Mouse (Mus musculus): ENCODE measurements around the gene Lonrf2. TPM values are rescaled to one million over a fixed set of nuclear protein-coding genes. Genes with fewer than 3 reads are reported as not detected.

Lonrf2 gene
- total and polyA plus RNA-seq, 3 experiments, result not detected

DNA sequence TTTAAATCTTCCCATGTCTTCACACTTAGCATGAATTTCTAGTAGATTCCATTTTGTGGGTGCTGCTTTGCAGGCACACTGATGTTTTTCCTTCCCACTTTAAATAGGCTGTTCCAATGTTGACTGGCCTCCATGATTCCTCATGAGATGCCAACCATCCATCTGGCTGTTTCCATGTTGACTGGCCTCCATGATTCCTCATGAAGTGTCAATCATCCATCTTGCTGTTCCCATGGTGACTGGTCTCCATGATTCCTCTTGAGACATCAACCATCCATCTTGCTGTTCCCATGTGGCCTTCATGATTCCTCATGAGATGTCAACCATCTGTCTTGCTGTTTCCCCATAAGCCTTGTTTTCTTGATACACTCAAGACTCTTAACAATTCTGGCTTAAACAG is 16.8 kb downstream of the Lonrf2 start:
- H3K9me3 ChIP-seq (replicated peaks; ENCODE audit: low read length), result no peaks in the 10 kb centered on the region
- no peak overlapping the region for H3K27ac ChIP-seq (ENCODE audit: insufficient read depth, low read depth)
- H3K4me2 ChIP-seq (ENCODE audit: insufficient read depth, low read depth, poor library complexity, severe bottlenecking), result no peak overlapping the region
- no peaks in the 10 kb centered on the region for H3K79me2 ChIP-seq (replicated peaks; ENCODE audit: control insufficient read depth, extremely low read depth, insufficient read depth, poor library complexity, severe bottlenecking)
- no peak for TF ChIP-seq KAT2A (IDR thresholded peaks at IDR 0.05; ENCODE audit: insufficient replicate concordance, low read length)
- no peak for TF ChIP-seq PAX5 (IDR thresholded peaks at IDR 0.05; ENCODE audit: low read length)
- TF ChIP-seq TBP (conservative IDR thresholded peaks at IDR 0.05; ENCODE audit: low read depth, low read length), result no peak
- TF ChIP-seq USF2 (conservative IDR thresholded peaks at IDR 0.05; ENCODE audit: low read depth, low read length), result no peak
- TF ChIP-seq NRF1 (IDR thresholded peaks at IDR 0.05; ENCODE audit: low read depth, low read length), result no peak
- no peak for TF ChIP-seq USF1 (IDR thresholded peaks at IDR 0.05; ENCODE audit: low read depth, low read length)
- no peak for TF ChIP-seq SIN3A (IDR thresholded peaks at IDR 0.05; ENCODE audit: low read length)
- TF ChIP-seq JUN (IDR thresholded peaks at IDR 0.05; ENCODE audit: insufficient read depth, low read depth, low read length), result no peak
- TF ChIP-seq MAX (IDR thresholded peaks at IDR 0.05; ENCODE audit: low read length), result no peak
- no peak for TF ChIP-seq CHD2 (IDR thresholded peaks at IDR 0.05; ENCODE audit: low read length)
- TF ChIP-seq ELF1 (IDR thresholded peaks at IDR 0.05; ENCODE audit: low read depth, low read length), result no peak
- no peak for TF ChIP-seq MAZ (IDR thresholded peaks at IDR 0.05; ENCODE audit: low read depth, low read length)
- no peak for TF ChIP-seq RCOR1 (conservative IDR thresholded peaks at IDR 0.05; ENCODE audit: low read depth, low read length)
- DNase-seq (ENCODE audit: extremely low read depth), result no peak
- peaks cover 0 to 20% of the 10 kb centered on the region in 2 experiments; a peak in 1 of 4 replicates for H3K4me1 ChIP-seq (ENCODE audit: control insufficient read depth in 1 of 2, insufficient read depth in 2 of 2)
- no peak overlapping the region for H3K9ac ChIP-seq (ENCODE audit: insufficient read depth, low read depth)
- no peaks in the 10 kb centered on the region for H3K36me3 ChIP-seq (replicated peaks in 1 of 2; ENCODE audit: control insufficient read depth in 1 of 2, insufficient read depth in 1 of 2, low read length in 1 of 2)
- no peak overlapping the region for H3K4me3 ChIP-seq (replicated peaks in 1 of 3; ENCODE audit: low read depth in 2 of 3, low read length in 2 of 3, poor library complexity in 1 of 3)
- dilution Hi-C loops (cut with MboI; ENCODE audit: extremely low pct_ligation_motif_present, extremely low pct_unique_long_range_greater_than_20kb, low sequenced_read_pairs) (no loop called here), in situ Hi-C loops (cut with MboI; ENCODE audit: low pct_ligation_motif_present, low pct_unique_long_range_greater_than_20kb, low sequenced_read_pairs) (no loop called here)
- H3K27me3 ChIP-seq (replicated peaks), result peaks cover 1% of the 10 kb centered on the region

DNA sequence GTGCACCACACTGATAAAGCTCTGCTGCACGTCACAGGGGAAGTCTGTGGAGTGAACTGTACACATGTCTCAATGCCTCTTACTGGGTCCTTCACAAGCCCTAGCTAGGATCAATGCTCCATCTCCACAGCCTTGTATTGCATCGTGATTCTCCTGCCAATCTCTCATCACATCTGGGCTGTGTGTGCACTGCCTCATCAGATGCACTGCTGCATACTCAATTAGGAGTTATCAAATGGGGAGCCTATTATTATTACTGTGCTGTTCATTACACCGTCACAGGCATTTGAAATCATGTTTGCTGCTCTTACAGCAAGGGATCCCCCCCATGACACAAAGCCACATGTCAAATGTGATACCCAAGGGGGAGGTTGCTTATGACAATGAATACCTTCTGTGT is 18.8 kb downstream of the Lonrf2 start:
- Histone ChIP-seq H3K79me2 (replicated peaks; ENCODE audit: control insufficient read depth, extremely low read depth, insufficient read depth, poor library complexity, severe bottlenecking) (no peaks in the 10 kb centered on the region), H3K27ac (ENCODE audit: insufficient read depth, low read depth) (no peak overlapping the region), H3K9ac (ENCODE audit: insufficient read depth, low read depth) (no peak overlapping the region), H3K9me3 (replicated peaks; ENCODE audit: low read length) (no peaks in the 10 kb centered on the region), H3K36me3 (replicated peaks in 1 of 2; ENCODE audit: control insufficient read depth in 1 of 2, insufficient read depth in 1 of 2, low read length in 1 of 2) (no peaks in the 10 kb centered on the region), H3K27me3 (replicated peaks) (peaks cover 1% of the 10 kb centered on the region), H3K4me3 (replicated peaks in 1 of 3; ENCODE audit: low read depth in 2 of 3, low read length in 2 of 3, poor library complexity in 1 of 3) (no peak overlapping the region), H3K4me1 (ENCODE audit: control insufficient read depth in 1 of 2, insufficient read depth in 2 of 2) (peaks cover 0 to 5% of the 10 kb centered on the region in 2 experiments; a peak in 1 of 4 replicates), H3K4me2 (ENCODE audit: insufficient read depth, low read depth, poor library complexity, severe bottlenecking) (no peak overlapping the region)
- in situ Hi-C loops (cut with MboI; ENCODE audit: low pct_ligation_motif_present, low pct_unique_long_range_greater_than_20kb, low sequenced_read_pairs), result no loop called here
- dilution Hi-C loops (cut with MboI; ENCODE audit: extremely low pct_ligation_motif_present, extremely low pct_unique_long_range_greater_than_20kb, low sequenced_read_pairs), result no loop called here
- no peak for DNase-seq (ENCODE audit: extremely low read depth)
- no peak for TF ChIP-seq NRF1 (IDR thresholded peaks at IDR 0.05; ENCODE audit: low read depth, low read length)
- TF ChIP-seq EP300 (IDR thresholded peaks at IDR 0.05; ENCODE audit: low read length), result no peak
- TF ChIP-seq CHD2 (IDR thresholded peaks at IDR 0.05; ENCODE audit: low read length), result no peak
- TF ChIP-seq ETS1 (conservative IDR thresholded peaks at IDR 0.05; ENCODE audit: low read depth, low read length), result no peak
- no peak for TF ChIP-seq MAFK (IDR thresholded peaks at IDR 0.05; ENCODE audit: insufficient replicate concordance, low read length)
- no peak for TF ChIP-seq USF2 (conservative IDR thresholded peaks at IDR 0.05; ENCODE audit: low read depth, low read length)
- no peak for TF ChIP-seq UBTF (IDR thresholded peaks at IDR 0.05; ENCODE audit: low read depth, low read length)
- no peak for TF ChIP-seq PAX5 (IDR thresholded peaks at IDR 0.05; ENCODE audit: low read length)
